Mouse (Mus musculus): ENCODE results near the gene Catsper3. TPM values are rescaled to one million over a fixed set of nuclear protein-coding genes. Genes with fewer than 3 reads are reported as not detected.

The Catsper3 gene
- polyA plus RNA-seq, 2 experiments = 0.18 TPM; not detected in 1

- no peak for ATAC-seq (ENCODE audit: low FRiP score, low read depth)
- no peak for DNase-seq (ENCODE audit: low spot score)
- peaks cover 17% of the 10 kb centered on the region; the same call in 1 of the 2 replicates for H3K4me1 ChIP-seq (ENCODE audit: control insufficient read depth, insufficient read depth, low read length)
- no peak overlapping the region for H3K4me2 ChIP-seq (replicated peaks; ENCODE audit: low read depth, low read length, severe bottlenecking)
- WGBS = 25% methylated on average over 14 of the region's 14 CpGs
- H3K4me3 ChIP-seq (replicated peaks; ENCODE audit: low read length) = no peak overlapping the region
- H3K27me3 ChIP-seq (ENCODE audit: control insufficient read depth, insufficient read depth, low read length) = peaks cover 72% of the 10 kb centered on the region
- no peaks in the 10 kb centered on the region for H3K36me3 ChIP-seq (ENCODE audit: control insufficient read depth, insufficient read depth, low read length)
- H3K9me3 ChIP-seq (ENCODE audit: control insufficient read depth, low read length) = no peaks in the 10 kb centered on the region
- TF ChIP-seq POLR2A (IDR thresholded peaks at IDR 0.05; ENCODE audit: borderline replicate concordance, extremely low read depth, insufficient read depth, insufficient read length) = no peak
- no peak overlapping the region for H3K27ac ChIP-seq (replicated peaks; ENCODE audit: low read depth, low read length)
- H3K9ac ChIP-seq (ENCODE audit: low read depth, low read length, severe bottlenecking) = no peak overlapping the region
Observed at GRCm38 (mm10) chr13:55840223-55840622, 55.9 kb downstream of the Catsper3 start.

DNA sequence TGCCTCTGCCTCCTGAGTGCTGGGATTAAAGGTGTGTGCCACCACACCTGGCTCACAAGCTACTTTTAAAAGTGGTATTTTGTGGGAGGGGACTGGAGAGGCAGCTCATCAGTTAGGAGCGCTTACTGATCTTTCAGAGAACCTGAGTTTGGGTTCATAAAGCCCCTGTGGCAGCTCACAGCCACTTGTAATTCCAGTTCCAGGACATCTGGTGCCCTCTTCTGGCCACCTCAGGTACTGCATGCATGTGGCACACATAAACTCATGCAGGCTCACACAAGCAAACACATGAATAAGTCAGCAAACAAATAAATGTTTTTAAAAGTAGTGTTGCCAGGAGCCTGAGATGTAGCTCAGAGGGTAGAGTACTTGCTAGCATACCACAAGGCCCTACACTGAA lies 59.3 kb downstream of the Catsper3 start:
- ATAC-seq (ENCODE audit: low FRiP score, low read depth) = no peak

GRCm38 (mm10) chr13:55847805-55848204 lies 63.4 kb downstream of the Catsper3 start:
- Histone ChIP-seq H3K36me3 (ENCODE audit: control insufficient read depth, insufficient read depth, low read length) (no peaks in the 10 kb centered on the region), H3K4me1 (ENCODE audit: control insufficient read depth, insufficient read depth, low read length) (peaks cover 10% of the 10 kb centered on the region), H3K9ac (ENCODE audit: low read depth, low read length, severe bottlenecking) (no peak overlapping the region), H3K9me3 (ENCODE audit: control insufficient read depth, low read length) (no peaks in the 10 kb centered on the region), H3K4me3 (replicated peaks; ENCODE audit: low read length) (no peak overlapping the region), H3K4me2 (replicated peaks; ENCODE audit: low read depth, low read length, severe bottlenecking) (no peak overlapping the region), H3K27ac (replicated peaks; ENCODE audit: low read depth, low read length) (no peak overlapping the region), H3K27me3 (ENCODE audit: control insufficient read depth, insufficient read depth, low read length) (peaks cover 31% of the 10 kb centered on the region; the same call in 1 of the 2 replicates)
- ATAC-seq (ENCODE audit: low FRiP score, low read depth) (no peak), DNase-seq (ENCODE audit: low spot score) (no peak)
- 26% methylated on average over 10 of the region's 10 CpGs for WGBS
- TF ChIP-seq POLR2A (IDR thresholded peaks at IDR 0.05; ENCODE audit: borderline replicate concordance, extremely low read depth, insufficient read depth, insufficient read length) = no peak

More for the DNA sequence above, 59.3 kb downstream of the Catsper3 start:
- Histone ChIP-seq H3K4me3 (replicated peaks; ENCODE audit: low read length) (no peak overlapping the region), H3K27ac (replicated peaks; ENCODE audit: low read depth, low read length) (no peak overlapping the region), H3K27me3 (ENCODE audit: control insufficient read depth, insufficient read depth, low read length) (peaks cover 59% of the 10 kb centered on the region), H3K4me2 (replicated peaks; ENCODE audit: low read depth, low read length, severe bottlenecking) (no peak overlapping the region), H3K36me3 (ENCODE audit: control insufficient read depth, insufficient read depth, low read length) (no peaks in the 10 kb centered on the region), H3K9me3 (ENCODE audit: control insufficient read depth, low read length) (no peaks in the 10 kb centered on the region), H3K9ac (ENCODE audit: low read depth, low read length, severe bottlenecking) (no peak overlapping the region), H3K4me1 (ENCODE audit: control insufficient read depth, insufficient read depth, low read length) (peaks cover 23% of the 10 kb centered on the region)
- no peak for TF ChIP-seq POLR2A (IDR thresholded peaks at IDR 0.05; ENCODE audit: borderline replicate concordance, extremely low read depth, insufficient read depth, insufficient read length)
- WGBS = 100% methylated on average over 1 of the region's 1 CpGs
- DNase-seq (ENCODE audit: low spot score) = no peak

DNA sequence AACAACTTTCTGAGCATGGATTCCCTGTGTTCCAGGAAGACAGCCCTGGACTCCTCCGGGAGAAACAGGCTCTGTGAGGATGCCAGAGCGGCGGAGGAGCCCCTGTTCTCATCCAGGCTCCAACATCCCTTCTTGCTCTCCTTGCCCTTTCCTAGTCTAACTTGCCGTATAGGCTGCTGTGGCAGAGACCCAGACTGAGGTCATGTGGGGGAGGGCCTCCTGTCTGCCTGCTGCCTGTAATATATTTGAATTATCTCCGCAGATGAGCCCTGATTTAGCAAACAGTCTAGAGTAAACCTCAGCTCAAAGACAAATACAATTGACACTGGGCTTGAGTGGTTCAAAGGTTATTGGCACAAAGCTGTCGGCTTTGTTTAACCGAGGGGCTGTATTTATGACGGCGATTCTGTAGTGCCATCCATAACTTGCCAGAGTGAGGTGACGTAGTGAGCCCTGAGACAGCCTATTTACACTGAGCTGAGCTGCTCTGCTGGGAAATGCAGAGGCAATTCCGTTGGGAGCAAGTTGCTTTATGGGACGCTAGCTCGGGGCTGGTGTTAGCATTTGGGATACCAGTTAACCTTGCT lies 64.3 kb downstream of the Catsper3 start:
- H3K9me3 ChIP-seq (ENCODE audit: control insufficient read depth, low read length) = no peaks in the 10 kb centered on the region
- H3K36me3 ChIP-seq (ENCODE audit: control insufficient read depth, insufficient read depth, low read length) = no peaks in the 10 kb centered on the region
- no peak overlapping the region for H3K27ac ChIP-seq (replicated peaks; ENCODE audit: low read depth, low read length)
- ATAC-seq (ENCODE audit: low FRiP score, low read depth) (no peak), DNase-seq (ENCODE audit: low spot score) (no peak)
- peaks cover 10% of the 10 kb centered on the region for H3K4me1 ChIP-seq (ENCODE audit: control insufficient read depth, insufficient read depth, low read length)
- 36% methylated on average over 13 of the region's 13 CpGs for WGBS
- H3K4me3 ChIP-seq (replicated peaks; ENCODE audit: low read length) = no peak overlapping the region
- H3K4me2 ChIP-seq (replicated peaks; ENCODE audit: low read depth, low read length, severe bottlenecking) = no peak overlapping the region
- no peak for TF ChIP-seq POLR2A (IDR thresholded peaks at IDR 0.05; ENCODE audit: borderline replicate concordance, extremely low read depth, insufficient read depth, insufficient read length)
- H3K27me3 ChIP-seq (ENCODE audit: control insufficient read depth, insufficient read depth, low read length) = peaks cover 32% of the 10 kb centered on the region; the same call in 1 of the 2 replicates
- no peak overlapping the region for H3K9ac ChIP-seq (ENCODE audit: low read depth, low read length, severe bottlenecking)

GRCm38 (mm10) chr13:55850726-55851125 lies 66.4 kb downstream of the Catsper3 start:
- no peak overlapping the region for H3K9ac ChIP-seq (ENCODE audit: low read depth, low read length, severe bottlenecking)
- H3K4me1 ChIP-seq (ENCODE audit: control insufficient read depth, insufficient read depth, low read length) = peaks cover 10% of the 10 kb centered on the region
- H3K4me3 ChIP-seq (replicated peaks; ENCODE audit: low read length) = no peak overlapping the region
- 73% methylated on average over 5 of the region's 5 CpGs for WGBS
- no peak overlapping the region for H3K27ac ChIP-seq (replicated peaks; ENCODE audit: low read depth, low read length)
- no peak for DNase-seq (ENCODE audit: low spot score)
- no peak overlapping the region for H3K4me2 ChIP-seq (replicated peaks; ENCODE audit: low read depth, low read length, severe bottlenecking)
- no peaks in the 10 kb centered on the region for H3K36me3 ChIP-seq (ENCODE audit: control insufficient read depth, insufficient read depth, low read length)
- TF ChIP-seq POLR2A (IDR thresholded peaks at IDR 0.05; ENCODE audit: borderline replicate concordance, extremely low read depth, insufficient read depth, insufficient read length) = no peak
- no peaks in the 10 kb centered on the region for H3K9me3 ChIP-seq (ENCODE audit: control insufficient read depth, low read length)
- H3K27me3 ChIP-seq (ENCODE audit: control insufficient read depth, insufficient read depth, low read length) = peaks cover 26% of the 10 kb centered on the region; the same call in 1 of the 2 replicates
- no peak for ATAC-seq (ENCODE audit: low FRiP score, low read depth)

Measured in limb, embryonic 14.5 days (tissue).